Mouse (Mus musculus): ENCODE data around the gene Fam196b. TPM values are rescaled to one million over a fixed set of nuclear protein-coding genes. Genes with fewer than 3 reads are reported as not detected.

The Fam196b gene
- polyA plus RNA-seq, 1 experiment from 2014 or later, result 0.46 TPM

GRCm38 (mm10) chr11:34383501-34383900 is 68.9 kb downstream of the Fam196b start:
- DNase-seq (ENCODE audit: low spot score) (no peak), ATAC-seq (ENCODE audit: low read depth) (no peak)
- Histone ChIP-seq H3K36me3 (ENCODE audit: control insufficient read depth, insufficient read depth, low read length) (no peaks in the 10 kb centered on the region), H3K9ac (ENCODE audit: low read depth, low read length) (no peak overlapping the region), H3K27me3 (replicated peaks; ENCODE audit: control insufficient read depth, insufficient read depth, low read length) (no peaks in the 10 kb centered on the region), H3K4me1 (ENCODE audit: control insufficient read depth, insufficient read depth, low read length) (no peaks in the 10 kb centered on the region), H3K4me2 (ENCODE audit: low read depth, low read length) (no peak overlapping the region), H3K27ac (replicated peaks; ENCODE audit: low read depth, low read length) (no peak overlapping the region), H3K9me3 (ENCODE audit: control insufficient read depth, low read length) (no peaks in the 10 kb centered on the region), H3K4me3 (ENCODE audit: low read depth, low read length) (no peak overlapping the region)
- 77% methylated on average over 3 of the region's 3 CpGs for WGBS

- Histone ChIP-seq H3K4me1 (ENCODE audit: control insufficient read depth, insufficient read depth, low read length) (no peaks in the 10 kb centered on the region), H3K27ac (replicated peaks; ENCODE audit: low read depth, low read length) (no peak overlapping the region), H3K36me3 (ENCODE audit: control insufficient read depth, insufficient read depth, low read length) (no peaks in the 10 kb centered on the region), H3K9me3 (ENCODE audit: control insufficient read depth, low read length) (no peaks in the 10 kb centered on the region), H3K4me3 (ENCODE audit: low read depth, low read length) (no peak overlapping the region), H3K9ac (ENCODE audit: low read depth, low read length) (no peak overlapping the region), H3K4me2 (ENCODE audit: low read depth, low read length) (no peak overlapping the region), H3K27me3 (replicated peaks; ENCODE audit: control insufficient read depth, insufficient read depth, low read length) (no peaks in the 10 kb centered on the region)
- 62% methylated on average over 4 of the region's 4 CpGs for WGBS
- no peak for ATAC-seq (ENCODE audit: low read depth)
- no peak for DNase-seq (ENCODE audit: low spot score)
Measured at GRCm38 (mm10) chr11:34384178-34384577, 69.6 kb downstream of the Fam196b start.

GRCm38 (mm10) chr11:34385001-34385688 is 70.5 kb downstream of the Fam196b start:
- no peaks in the 10 kb centered on the region for H3K36me3 ChIP-seq (ENCODE audit: control insufficient read depth, insufficient read depth, low read length)

GRCm38 (mm10) chr11:34389261-34390116 is 74.9 kb downstream of the Fam196b start:
- Histone ChIP-seq H3K4me1 (ENCODE audit: control insufficient read depth, insufficient read depth, low read length) (no peaks in the 10 kb centered on the region), H3K9ac (ENCODE audit: low read depth, low read length) (no peak overlapping the region), H3K27ac (replicated peaks; ENCODE audit: low read depth, low read length) (no peak overlapping the region), H3K4me3 (ENCODE audit: low read depth, low read length) (no peak overlapping the region), H3K27me3 (replicated peaks; ENCODE audit: control insufficient read depth, insufficient read depth, low read length) (no peaks in the 10 kb centered on the region), H3K36me3 (ENCODE audit: control insufficient read depth, insufficient read depth, low read length) (no peaks in the 10 kb centered on the region), H3K4me2 (ENCODE audit: low read depth, low read length) (no peak overlapping the region), H3K9me3 (ENCODE audit: control insufficient read depth, low read length) (no peaks in the 10 kb centered on the region)
- 80% methylated on average over 6 of the region's 6 CpGs for WGBS
- ATAC-seq (ENCODE audit: low read depth), result no peak
- DNase-seq (ENCODE audit: low spot score), result no peak

More at GRCm38 (mm10) chr11:34385001-34385688, 70.5 kb downstream of the Fam196b start:
- H3K9ac ChIP-seq (ENCODE audit: low read depth, low read length), result no peak overlapping the region
- no peak overlapping the region for H3K27ac ChIP-seq (replicated peaks; ENCODE audit: low read depth, low read length)
- no peaks in the 10 kb centered on the region for H3K9me3 ChIP-seq (ENCODE audit: control insufficient read depth, low read length)
- no peaks in the 10 kb centered on the region for H3K4me1 ChIP-seq (ENCODE audit: control insufficient read depth, insufficient read depth, low read length)
- no peak overlapping the region for H3K4me3 ChIP-seq (ENCODE audit: low read depth, low read length)
- DNase-seq (ENCODE audit: low spot score), result peak; percentile 9
- WGBS, result 57% methylated on average over 1 of the region's 1 CpGs
- H3K27me3 ChIP-seq (replicated peaks; ENCODE audit: control insufficient read depth, insufficient read depth, low read length), result no peaks in the 10 kb centered on the region
- ATAC-seq (ENCODE audit: low read depth), result no peak
- no peak overlapping the region for H3K4me2 ChIP-seq (ENCODE audit: low read depth, low read length)

- H3K4me3 ChIP-seq (ENCODE audit: low read depth, low read length), result no peak overlapping the region
Measured at GRCm38 (mm10) chr11:34392105-34392504, 77.5 kb downstream of the Fam196b start.

GRCm38 (mm10) chr11:34395802-34396201 is 81.2 kb downstream of the Fam196b start:
- H3K9ac ChIP-seq (ENCODE audit: low read depth, low read length), result no peak overlapping the region

More at GRCm38 (mm10) chr11:34392105-34392504, 77.5 kb downstream of the Fam196b start:
- 61% methylated on average over 4 of the region's 4 CpGs for WGBS
- H3K27ac ChIP-seq (replicated peaks; ENCODE audit: low read depth, low read length), result no peak overlapping the region
- H3K9ac ChIP-seq (ENCODE audit: low read depth, low read length), result no peak overlapping the region
- no peak overlapping the region for H3K4me2 ChIP-seq (ENCODE audit: low read depth, low read length)
- no peaks in the 10 kb centered on the region for H3K27me3 ChIP-seq (replicated peaks; ENCODE audit: control insufficient read depth, insufficient read depth, low read length)
- no peaks in the 10 kb centered on the region for H3K4me1 ChIP-seq (ENCODE audit: control insufficient read depth, insufficient read depth, low read length)
- no peaks in the 10 kb centered on the region for H3K36me3 ChIP-seq (ENCODE audit: control insufficient read depth, insufficient read depth, low read length)
- H3K9me3 ChIP-seq (ENCODE audit: control insufficient read depth, low read length), result no peaks in the 10 kb centered on the region
- ATAC-seq (ENCODE audit: low read depth), result no peak
- DNase-seq (ENCODE audit: low spot score), result no peak

GRCm38 (mm10) chr11:34397661-34398060 is 83.0 kb downstream of the Fam196b start:
- no peak overlapping the region for H3K27ac ChIP-seq (replicated peaks; ENCODE audit: low read depth, low read length)
- no peaks in the 10 kb centered on the region for H3K9me3 ChIP-seq (ENCODE audit: control insufficient read depth, low read length)
- H3K36me3 ChIP-seq (ENCODE audit: control insufficient read depth, insufficient read depth, low read length), result no peaks in the 10 kb centered on the region
- H3K9ac ChIP-seq (ENCODE audit: low read depth, low read length), result no peak overlapping the region
- H3K4me1 ChIP-seq (ENCODE audit: control insufficient read depth, insufficient read depth, low read length), result no peaks in the 10 kb centered on the region
- H3K27me3 ChIP-seq (replicated peaks; ENCODE audit: control insufficient read depth, insufficient read depth, low read length), result no peaks in the 10 kb centered on the region
- no peak overlapping the region for H3K4me3 ChIP-seq (ENCODE audit: low read depth, low read length)
- DNase-seq (ENCODE audit: low spot score) (no peak), ATAC-seq (ENCODE audit: low read depth) (no peak)
- 91% methylated on average over 5 of the region's 5 CpGs for WGBS
- no peak overlapping the region for H3K4me2 ChIP-seq (ENCODE audit: low read depth, low read length)

More at GRCm38 (mm10) chr11:34395802-34396201, 81.2 kb downstream of the Fam196b start:
- WGBS, result 89% methylated on average over 3 of the region's 3 CpGs
- no peak overlapping the region for H3K4me2 ChIP-seq (ENCODE audit: low read depth, low read length)
- H3K4me3 ChIP-seq (ENCODE audit: low read depth, low read length), result no peak overlapping the region
- H3K27me3 ChIP-seq (replicated peaks; ENCODE audit: control insufficient read depth, insufficient read depth, low read length), result no peaks in the 10 kb centered on the region
- H3K36me3 ChIP-seq (ENCODE audit: control insufficient read depth, insufficient read depth, low read length), result no peaks in the 10 kb centered on the region
- no peaks in the 10 kb centered on the region for H3K9me3 ChIP-seq (ENCODE audit: control insufficient read depth, low read length)
- no peak for ATAC-seq (ENCODE audit: low read depth)
- H3K27ac ChIP-seq (replicated peaks; ENCODE audit: low read depth, low read length), result no peak overlapping the region
- no peaks in the 10 kb centered on the region for H3K4me1 ChIP-seq (ENCODE audit: control insufficient read depth, insufficient read depth, low read length)
- no peak for DNase-seq (ENCODE audit: low spot score)

- no peak overlapping the region for H3K9ac ChIP-seq (ENCODE audit: low read depth, low read length)
- no peaks in the 10 kb centered on the region for H3K9me3 ChIP-seq (ENCODE audit: control insufficient read depth, low read length)
- no peaks in the 10 kb centered on the region for H3K27me3 ChIP-seq (replicated peaks; ENCODE audit: control insufficient read depth, insufficient read depth, low read length)
- no peak overlapping the region for H3K27ac ChIP-seq (replicated peaks; ENCODE audit: low read depth, low read length)
- DNase-seq (ENCODE audit: low spot score) (no peak), ATAC-seq (ENCODE audit: low read depth) (no peak)
- WGBS, result 83% methylated on average over 2 of the region's 2 CpGs
- no peak overlapping the region for H3K4me3 ChIP-seq (ENCODE audit: low read depth, low read length)
- no peaks in the 10 kb centered on the region for H3K36me3 ChIP-seq (ENCODE audit: control insufficient read depth, insufficient read depth, low read length)
- H3K4me1 ChIP-seq (ENCODE audit: control insufficient read depth, insufficient read depth, low read length), result no peaks in the 10 kb centered on the region
- no peak overlapping the region for H3K4me2 ChIP-seq (ENCODE audit: low read depth, low read length)
Measured at GRCm38 (mm10) chr11:34398555-34398954, 83.9 kb downstream of the Fam196b start.
